Mouse (Mus musculus): ENCODE results near the gene Ptpdc1. TPM values are rescaled to one million over a fixed set of nuclear protein-coding genes. Genes with fewer than 3 reads are reported as not detected.

Gene Ptpdc1
- total RNA-seq, 1 experiment from 2014 or later = 7.2 TPM

DNA sequence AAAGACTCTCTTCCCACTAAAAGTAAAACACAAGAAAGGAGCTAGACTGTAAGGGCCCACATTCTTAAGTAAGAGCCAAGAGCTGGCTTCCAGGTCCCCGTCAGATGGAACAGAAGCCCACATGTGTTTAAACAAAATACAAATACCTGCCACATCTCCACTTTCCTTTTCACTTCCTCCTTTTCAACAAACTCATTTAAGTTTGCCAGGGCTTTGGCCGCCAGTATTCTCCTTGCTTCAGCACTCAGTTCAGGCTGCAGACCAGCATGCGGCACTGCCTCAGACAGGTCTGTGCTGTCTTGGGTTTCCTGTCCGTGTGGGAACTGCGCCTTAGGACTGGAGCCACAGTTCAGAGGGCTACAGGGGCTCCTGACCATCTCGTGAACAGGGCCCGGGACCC is 39.7 kb downstream of the Ptpdc1 start:
- no peak for DNase-seq

DNA sequence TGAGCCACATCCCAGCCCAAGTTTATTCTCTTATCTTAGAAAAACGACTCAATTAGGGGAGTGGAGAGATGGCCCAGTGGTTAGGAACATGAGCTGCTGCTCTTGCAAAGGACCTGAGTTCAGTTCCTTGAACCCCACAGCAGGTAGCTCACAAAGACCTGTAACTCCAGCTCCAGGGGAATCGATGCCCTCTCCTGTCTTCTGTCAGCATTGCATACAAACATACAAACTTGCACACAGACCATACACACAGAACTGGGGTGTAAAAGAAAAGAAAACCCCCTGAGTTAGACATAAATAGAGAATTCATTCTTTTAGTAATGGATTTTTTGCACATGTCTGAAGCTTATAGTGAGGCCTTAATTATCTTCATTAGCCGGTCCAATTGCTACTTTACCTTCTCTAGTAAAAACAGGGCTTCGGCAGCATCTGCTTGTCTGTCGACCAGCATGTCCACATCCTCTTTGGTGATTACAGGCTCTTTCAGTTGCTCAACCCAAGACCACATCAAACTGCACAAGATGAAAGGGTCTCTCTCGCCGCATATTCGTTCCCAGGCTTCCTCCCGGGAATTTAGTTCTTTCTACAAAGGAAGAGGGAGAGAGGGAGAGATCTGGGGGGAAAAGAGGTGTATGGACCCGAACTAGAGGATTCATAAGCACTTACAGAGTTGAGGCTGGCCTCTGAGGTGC is 42.6 kb downstream of the Ptpdc1 start:
- no peak for DNase-seq

DNA sequence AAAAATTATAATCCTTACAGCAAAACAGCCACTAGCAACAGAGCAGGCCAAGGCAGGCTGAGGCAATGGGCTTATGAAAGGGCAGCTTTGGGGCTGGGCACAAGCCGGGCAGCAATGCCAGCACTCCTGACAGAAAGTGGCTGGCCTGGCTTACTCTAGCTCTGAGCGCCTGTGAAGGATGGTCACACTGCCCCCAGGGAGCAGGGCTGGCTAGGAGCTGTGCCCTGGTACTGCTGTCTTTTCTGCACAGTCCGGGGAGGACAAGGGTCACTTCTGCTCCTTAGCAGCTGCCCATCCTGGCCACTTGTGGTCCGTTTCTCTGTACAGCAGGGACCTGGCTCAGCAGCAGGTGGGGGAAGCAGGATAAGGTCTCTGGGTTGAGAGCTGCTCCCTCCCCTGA is 46.8 kb downstream of the Ptpdc1 start:
- no peak for DNase-seq

DNA sequence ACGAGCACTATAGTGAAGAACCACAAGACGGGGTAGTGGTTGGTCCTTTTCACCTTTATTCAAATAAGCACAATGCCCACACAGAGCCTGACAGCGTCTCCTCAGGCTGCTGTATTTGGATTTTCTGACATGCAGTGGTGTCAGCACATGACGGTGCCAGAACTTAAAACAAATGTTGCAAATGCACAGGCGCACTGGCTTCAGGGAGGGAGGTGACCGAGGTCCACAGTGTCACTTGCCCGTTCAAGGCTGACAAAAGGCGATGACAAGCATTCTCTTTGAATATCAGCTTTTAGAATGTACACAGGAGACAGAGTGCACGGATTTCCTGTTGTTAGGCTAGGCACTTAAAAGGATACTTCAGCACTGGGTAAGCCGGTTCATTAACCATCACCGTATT is 47.6 kb downstream of the Ptpdc1 start:
- no peak for DNase-seq

DNA sequence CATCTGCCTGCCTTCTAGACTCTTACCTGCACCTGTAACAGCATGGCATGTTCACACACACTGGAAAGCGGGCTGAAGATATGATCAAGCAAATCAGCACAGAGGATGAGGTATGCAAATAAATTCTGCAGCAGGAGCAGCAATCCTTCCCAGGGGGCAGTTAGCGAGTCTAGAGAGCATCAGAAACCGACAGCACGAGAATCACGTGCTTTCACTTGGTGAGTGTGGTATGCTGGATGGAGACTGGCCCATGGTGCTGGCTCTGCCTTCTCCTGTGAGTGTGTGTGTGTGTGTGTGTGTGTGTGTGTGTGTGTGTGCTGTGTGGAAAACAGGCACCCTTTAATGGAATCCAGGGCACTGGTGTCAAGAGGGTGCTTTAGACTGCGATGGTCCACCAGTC is 48.5 kb downstream of the Ptpdc1 start:
- no peak for DNase-seq

DNA sequence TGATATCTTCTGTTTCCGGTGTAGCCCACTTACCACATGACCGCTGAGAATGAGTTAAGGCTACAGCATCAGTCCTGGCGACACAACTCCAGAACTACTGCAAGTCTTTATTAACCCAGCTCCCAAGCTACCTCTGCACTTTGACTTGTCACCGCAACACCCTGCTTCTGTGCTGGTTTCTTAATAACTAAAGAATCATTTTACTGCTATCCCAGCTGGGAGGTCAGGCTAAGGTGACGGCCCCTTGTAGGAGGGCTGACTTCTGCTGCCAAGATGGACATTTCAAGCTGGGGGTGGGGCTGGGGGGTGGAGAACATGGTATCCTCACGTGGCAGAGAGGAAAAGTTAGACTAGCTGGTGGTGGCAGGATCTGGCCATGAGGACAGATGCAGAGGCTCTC is 50.7 kb downstream of the Ptpdc1 start:
- DNase-seq = no peak

DNA sequence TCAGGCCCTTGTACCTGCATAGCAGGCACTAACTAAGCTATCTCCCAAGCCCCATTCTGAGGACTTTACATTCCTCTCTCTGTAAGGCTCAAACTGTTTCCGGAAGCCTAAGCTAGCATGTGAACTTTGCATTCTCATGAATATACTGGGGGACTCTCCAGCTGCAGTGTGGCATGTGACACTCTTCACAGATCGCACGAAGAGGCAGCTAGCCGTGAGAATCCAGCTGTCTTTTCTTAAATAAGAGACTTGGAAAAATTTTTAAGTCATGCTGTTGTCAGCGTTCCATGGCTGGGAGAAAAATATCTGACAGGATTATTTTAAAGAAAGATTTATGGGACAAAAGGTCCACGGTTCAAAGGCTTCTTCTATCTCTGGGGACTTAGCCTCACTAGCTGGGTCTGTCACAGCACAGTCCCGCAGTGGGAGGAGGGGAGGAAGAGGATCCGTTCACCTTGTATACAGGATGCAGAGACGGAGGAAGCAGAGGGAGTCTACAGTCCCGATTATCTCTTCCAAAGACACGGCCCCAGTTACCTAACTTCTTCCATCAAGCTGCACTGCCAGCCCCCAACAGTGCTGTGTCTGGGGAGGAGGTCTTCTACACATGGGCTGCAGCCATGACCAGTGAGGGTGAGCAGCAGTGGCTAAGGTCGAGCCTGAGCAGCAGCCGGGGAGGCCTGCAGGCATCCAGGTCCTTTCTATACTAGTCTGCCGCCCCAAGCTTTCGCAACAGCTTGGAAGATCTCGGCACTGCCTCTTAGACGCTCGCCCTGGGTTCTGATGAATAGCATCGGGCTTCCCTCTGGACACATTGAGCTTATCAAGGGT is 51.7 kb downstream of the Ptpdc1 start:
- no peak for DNase-seq

DNA sequence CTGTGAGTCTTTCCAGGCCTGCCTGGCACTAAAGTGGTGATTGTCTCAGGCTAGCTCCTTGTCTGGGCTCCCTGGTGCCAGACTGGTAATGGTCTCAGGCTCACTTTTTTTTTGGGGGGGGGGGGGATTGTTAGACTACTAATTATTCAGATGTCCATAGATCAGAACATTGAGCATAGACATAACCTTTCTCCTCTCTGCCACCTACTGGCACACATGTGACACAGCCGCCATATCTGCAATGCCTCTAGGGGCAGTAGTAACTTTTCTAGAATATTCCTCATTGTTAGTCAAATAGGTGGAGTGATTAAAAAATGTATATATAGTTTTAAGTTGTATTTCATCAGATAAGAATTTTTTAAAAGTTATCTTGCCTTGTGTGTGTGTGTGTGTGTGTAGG is 53.3 kb downstream of the Ptpdc1 start:
- DNase-seq = peak; percentile 74

DNA sequence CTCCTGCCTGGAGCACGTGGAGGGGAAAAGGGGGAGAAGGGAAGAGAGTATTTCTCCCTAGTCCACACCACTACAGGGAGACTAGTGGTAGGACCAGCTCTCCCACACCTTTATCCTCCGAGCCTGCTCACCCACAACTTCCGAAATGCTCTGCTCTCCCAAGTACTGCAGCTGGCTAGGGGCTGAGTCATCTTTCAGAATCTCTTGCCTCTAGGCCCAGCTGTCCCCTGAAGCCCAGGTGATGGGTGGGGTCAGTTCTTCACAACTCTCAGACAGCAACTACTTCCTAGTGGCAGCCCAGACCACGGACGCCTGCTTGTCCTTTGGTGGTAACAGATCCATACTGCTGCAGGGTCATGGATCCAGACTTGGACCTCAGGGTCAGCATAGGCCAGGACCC is 54.2 kb downstream of the Ptpdc1 start:
- no peak for DNase-seq

DNA sequence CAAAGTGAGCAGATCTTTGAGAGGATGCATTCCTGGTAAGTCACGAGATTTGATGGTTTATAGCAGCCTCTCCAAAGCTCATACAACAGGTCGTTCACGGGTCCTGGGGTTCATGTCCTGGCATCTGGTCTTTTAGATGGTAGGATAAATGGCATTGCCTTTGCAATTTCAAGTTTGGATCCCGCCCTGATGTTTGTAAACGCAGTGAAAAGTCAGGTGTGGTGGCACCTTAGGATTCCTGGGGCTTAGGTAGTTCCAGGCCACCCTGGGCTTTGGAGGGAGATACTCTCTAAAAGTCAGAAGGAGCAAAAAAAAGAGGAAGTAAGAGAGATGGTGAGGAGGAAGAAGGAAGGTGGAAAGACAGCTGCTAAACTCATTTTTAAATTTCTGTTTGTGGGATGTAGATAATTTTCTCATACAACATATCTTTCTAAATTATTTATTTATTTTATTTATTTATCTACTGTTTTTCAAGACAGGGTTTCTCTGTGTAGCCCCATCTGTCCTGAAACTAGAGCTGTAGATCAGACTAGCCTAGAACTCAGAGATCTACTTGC is 55.8 kb downstream of the Ptpdc1 start:
- no peak for DNase-seq

DNA sequence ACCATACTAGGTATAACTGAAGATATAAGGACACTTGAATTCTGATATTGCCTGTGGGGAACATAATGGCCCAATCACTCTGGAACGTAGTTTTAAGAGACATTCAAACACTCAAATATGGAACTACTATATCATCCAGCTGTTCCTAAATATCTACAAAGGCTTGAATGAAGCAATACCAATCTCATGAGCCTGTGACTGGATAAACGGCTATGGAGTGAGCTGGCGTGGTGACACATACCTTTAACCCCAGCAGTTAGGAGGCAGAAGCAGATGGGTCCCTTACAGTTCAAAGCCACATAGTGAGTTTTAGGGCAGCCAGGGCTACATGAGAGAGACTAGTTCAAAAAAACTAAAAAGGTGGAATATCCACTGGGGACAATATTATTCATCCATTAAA is 57.8 kb downstream of the Ptpdc1 start:
- no peak for DNase-seq

DNA sequence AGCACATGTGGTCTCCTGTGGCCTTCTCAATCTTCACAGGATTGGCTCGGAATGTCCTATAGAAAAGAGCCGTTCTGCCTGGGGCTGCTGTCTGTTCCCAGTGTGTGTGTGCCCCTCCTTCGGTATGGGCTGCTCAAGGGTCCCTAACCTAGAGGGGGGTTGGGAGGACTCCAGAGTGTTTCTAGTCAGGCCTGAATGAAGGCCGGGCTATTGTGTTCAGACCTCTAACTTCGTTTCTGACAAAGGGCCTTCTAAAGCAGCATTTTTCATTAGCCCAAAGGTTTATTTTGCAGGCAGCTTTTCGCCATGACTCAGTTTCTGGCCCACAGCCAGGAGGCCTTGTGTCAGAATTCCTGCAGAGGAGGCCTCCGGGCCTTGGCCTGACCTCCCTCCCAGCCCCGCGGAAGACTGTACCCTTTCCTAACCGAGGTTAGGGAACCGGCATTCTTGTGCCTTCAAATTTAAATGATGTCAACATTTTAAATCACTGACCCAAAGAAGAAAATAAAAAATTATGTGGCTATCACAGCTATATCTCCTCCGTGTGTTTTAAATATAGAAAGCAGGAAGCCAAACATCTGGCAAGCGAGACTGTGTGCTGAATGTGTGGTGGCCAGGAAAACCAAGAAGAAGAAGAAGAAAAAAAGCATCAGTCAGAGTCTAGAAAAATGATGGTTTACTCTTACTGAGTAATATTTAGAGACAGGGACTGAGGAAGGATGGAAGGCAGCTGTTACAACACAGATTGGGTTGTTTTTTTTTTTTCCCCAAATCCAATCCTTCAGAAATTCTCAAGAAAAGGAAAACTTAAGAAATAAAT is 59.1 kb downstream of the Ptpdc1 start:
- DNase-seq = peak; percentile 98

DNA sequence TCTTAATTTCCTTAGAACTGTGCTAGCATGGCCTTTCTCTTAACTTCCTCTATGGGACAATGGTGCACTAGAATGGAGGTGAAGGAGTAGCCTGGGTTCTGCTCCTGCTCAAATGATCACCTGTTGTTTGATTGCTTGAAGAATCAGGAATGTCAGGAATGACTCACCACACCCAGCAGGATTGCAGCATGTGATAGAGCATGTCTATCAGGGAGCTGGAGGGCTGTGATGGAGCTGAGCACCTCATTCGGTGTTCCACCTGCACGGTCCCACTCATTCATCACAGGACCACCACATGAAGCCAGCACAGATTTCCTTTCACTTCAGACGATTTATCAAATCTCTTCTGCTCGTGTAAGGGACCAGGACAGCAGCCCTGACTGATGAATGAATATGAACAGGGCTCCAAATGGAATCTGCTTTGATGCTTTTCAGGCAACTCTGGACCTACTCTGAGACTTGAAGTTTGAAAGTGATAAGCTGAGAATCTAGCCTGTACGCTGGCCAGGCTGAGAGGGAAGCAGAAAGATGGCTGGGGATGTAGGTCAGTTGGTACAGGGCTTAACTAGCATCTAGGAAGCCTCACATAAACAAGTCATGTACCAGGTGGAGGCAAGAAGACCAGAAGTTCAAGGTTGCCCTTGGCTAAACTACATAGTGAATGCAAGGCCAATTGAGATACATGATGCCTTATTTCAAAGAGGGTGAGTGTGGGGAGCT is 60.4 kb downstream of the Ptpdc1 start:
- no peak for DNase-seq

DNA sequence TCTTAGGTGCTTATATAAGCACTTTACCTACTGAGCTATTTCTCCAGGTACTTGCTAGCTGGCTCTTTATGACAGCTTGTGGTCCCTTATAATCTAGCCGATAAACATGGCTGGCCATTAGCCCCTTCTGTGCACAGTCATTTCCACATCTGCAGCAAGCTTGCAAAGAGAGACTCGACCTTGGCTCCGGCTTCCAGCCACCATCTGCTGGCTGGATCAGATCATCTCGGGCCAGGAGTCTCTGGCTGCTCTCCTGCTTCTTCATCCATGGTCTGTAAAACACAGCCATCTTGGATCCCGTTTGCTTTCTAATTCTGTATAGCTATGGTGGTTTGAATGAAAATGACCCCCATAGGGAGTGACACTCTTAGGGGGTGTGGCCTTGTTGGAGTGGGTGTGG is 63.1 kb downstream of the Ptpdc1 start:
- DNase-seq = no peak

DNA sequence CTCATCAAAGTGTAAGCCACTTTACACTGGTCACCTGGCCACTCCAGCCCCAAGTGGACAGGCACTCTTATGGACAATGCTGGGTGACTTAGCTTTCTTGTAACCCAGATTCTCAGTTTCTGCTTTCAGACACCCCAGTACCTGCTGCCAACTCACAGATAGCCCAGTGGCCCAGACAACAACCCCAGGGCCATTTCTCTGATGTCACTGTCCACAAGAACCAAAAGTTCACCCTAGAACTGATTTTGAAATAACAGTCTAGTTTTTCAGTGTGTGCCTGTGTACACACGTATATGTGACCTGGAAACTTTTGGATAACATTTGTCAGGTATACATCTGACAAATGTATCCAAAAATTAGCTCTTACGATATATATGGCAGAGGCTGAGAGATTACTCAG is 64.0 kb downstream of the Ptpdc1 start:
- no peak for DNase-seq

DNA sequence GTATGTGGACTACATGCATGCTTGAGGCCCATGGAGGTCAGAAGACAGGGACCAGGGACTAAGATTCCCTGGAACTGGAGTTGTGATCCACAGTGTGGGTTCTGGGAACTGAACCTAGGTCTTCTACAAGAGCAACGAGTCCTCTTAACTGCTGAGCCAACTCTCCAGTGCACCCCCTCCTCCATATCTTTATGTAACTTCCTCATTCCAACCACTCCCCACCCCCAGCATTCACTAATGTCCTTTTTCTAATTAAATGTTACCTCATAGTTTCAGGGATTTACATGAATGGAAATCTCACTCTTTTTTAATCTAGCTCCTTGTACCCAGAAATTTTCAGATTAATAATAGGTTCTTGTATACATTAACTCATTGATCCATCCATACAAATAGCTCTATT is 69.5 kb downstream of the Ptpdc1 start:
- DNase-seq = no peak

DNA sequence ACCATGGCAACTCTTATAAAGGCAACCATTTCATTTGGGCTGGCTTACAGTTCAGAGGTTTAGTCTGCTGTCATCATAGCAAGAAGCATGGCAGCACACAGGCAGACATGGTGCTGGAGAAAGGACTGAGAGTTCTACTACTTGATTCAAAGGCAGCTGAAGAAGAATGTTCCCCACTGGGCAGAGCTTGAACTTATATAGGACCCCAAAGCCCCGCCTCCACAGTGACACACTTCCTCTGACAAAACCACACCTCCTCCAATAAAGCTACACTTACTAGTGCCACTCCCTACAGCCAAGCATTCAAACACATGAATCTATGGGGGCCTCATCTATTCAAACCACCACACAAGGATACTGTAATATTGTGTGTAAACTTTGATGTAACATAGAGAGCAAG is 70.9 kb downstream of the Ptpdc1 start:
- no peak for DNase-seq

DNA sequence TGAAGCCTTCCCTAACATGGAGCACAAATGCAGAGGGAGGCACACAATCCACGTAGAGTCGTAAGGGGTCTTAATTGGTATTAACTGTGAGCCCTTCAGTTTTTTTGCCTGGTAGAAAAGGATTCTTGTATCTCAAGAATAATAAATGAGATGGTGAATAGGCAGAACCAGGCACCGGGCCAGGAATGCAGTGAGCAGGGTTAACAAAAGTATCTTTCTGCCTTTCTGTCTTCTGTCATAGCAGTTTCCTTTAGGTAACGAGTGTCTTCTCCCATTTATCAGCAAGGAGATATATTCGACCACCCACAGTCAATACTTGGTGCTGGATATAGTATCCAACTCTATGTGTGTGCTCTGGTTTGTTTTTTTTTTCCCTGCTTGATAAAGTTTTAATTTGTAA is 72.0 kb downstream of the Ptpdc1 start:
- peak; percentile 47 for DNase-seq

DNA sequence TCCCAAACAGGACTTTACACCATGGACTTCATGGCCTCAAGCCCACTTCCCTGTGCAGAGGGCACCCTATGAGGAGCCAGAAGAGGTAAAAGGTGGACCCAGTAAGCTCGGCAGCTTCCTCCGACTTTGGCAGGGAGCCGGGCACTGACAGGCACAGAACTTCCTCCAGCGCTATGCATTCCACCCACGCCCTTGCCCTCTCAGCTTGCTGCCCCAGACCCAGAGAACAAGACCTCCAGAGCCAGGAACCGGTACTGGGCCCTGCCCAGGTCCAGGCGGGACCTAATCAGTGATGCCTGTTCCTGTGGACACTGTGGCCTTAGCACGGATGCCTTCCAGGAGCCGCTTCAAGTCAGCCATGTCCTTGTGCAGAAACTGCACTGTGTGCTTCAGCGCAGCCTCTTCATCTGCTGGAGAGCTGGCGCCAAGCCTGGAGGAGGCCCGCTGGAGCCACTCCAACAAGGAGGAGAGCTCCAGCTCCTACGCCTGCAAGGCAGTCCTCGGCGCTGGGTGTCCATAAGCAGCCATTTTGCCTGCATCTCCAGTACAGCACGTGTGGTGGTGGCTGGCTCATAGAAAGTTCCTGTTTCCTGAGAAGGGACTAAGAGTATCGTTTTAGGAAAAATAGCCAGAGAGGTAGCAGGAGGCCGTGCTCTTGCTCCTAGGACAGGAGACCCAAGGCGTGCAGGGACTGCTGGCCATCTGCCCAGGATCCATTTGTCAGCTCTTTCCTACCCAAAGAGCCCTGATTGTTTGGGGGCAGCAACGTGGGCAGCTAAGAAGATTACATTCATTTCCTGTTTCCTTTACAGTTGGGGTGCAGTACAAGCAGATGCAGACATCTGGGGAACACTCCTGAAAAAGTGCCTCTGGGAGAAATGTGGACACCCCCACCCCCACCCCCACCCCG is 73.0 kb downstream of the Ptpdc1 start:
- DNase-seq = peak; percentile 94

DNA sequence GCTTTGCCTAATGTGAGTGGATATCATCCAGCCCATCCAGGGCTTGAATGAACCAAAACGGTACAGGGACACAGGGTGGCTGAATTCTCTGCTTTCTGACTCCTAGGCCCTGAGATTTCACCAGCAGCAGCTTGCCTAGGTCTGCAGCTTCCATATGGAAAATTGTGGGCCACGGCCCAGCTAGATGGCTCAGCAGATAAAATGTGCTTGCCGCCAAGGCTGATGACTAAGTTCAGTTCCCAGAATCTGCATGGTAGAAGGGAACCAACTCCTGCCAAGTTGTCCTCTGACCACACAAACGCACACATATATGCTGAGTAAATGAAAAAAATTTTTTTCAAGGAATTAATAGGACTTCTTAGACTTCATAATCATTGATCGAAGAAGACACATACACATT is 77.2 kb downstream of the Ptpdc1 start:
- peak; percentile 40 for DNase-seq

DNA sequence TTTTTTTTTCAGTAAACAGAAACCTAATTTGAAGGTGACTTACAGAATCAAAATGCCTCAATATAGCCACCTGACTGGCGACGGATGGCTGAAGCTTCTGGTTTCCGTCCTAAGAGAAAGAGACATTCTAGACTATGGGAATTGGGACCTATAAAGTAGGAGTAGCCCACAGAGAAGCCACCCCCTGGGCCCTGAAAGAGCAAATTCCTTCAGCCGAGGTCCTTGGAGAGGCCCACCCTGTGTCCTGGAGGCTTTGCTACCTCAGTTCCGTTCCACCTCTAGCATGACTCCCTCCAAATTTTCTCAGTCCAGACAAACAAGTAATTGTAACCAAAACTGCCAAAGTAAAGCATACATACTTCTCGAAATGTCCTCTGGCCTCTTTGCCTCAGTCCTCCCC is 77.8 kb downstream of the Ptpdc1 start:
- DNase-seq = no peak
